Mouse (Mus musculus): Measurements from ENCODE around the gene Vav3.

The Vav3 gene

DNA sequence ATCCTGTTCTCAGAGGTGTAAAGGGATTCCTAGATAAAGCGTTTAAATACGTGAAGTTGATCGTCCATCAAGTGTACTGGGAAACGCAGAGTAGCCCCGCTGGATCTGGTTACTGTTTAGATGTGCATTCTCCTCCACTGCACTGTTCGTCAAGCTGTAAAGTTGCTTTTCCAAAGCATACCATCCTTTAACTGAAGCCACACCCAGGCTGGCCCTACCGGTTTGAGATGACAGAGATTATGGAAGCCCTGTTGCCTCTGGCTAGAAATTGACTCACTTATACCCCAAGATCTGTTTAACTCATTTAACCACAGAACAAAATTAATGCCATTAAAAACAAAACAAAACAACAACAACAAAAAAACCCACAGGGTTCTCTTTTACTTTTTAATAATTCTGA lies 238.5 kb downstream of the Vav3 start:
- DNase-seq (ENCODE audit: low spot score): no peak

DNA sequence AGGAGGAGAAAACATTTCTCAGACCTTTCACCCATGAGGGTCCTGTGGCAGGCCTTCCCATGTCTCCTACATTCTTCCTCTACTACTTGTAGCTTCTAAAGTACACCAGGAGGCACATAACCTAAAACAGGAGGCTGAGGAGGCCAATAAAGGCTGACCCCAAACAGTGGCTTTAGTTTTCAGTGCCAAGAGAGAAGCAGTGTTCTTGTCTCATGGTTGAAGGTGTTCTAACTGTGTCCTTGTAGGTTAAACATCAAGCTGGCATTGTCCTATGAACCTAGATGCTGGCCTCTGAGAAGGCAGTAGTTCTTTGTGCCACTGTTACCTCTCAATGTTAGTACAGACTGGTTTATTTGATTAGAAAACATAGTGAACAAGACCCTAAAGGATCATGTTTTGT lies 245.5 kb downstream of the Vav3 start:
- no peak for DNase-seq (ENCODE audit: low spot score)

GRCm38 (mm10) chr3:109592970-109593369 lies 252.5 kb downstream of the Vav3 start:
- DNase-seq (ENCODE audit: low spot score): no peak

DNA sequence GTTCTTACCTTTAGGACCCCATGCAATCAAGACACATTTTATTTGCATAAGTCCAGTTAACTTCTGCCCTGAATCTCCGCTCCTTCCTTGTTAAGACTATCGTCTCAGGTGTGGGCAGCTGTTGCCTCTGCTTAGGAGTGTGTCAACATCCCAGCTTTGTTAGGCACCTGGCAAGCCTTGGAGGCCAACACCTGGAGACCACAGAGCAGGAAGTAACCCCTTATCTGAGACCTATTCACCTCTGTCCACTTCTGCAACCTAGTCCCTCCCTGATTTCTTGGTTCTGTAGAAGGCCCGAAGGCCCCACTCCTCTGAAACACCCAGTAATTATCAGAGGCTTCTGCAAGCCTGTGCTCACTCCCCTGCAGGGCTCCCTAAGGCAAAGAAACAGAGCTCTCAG lies 255.6 kb downstream of the Vav3 start:
- DNase-seq (ENCODE audit: low spot score): no peak

- DNase-seq (ENCODE audit: low spot score): no peak
These were observed 260.4 kb downstream of the Vav3 start for GRCm38 (mm10) chr3:109600699-109601451.

DNA sequence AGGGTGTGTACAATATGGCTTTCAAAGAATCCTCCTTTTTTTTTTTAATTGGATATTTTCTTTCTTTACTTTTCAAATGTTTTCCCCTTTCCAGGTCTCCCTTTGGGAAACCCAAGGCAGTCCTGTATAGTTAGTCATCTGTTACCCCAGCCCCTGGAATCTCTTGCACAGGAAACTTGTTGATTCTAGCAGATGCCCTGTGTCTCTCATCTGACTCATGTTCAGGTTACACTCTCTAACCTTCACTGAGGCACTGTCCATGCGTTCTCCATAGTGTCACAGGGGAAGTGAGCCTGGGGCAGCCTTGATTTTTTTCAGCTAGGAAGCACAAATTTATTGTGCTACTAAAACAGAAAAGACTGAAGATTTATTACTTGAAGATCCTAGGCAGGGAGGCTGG lies 262.3 kb downstream of the Vav3 start:
- DNase-seq (ENCODE audit: low spot score): no peak

- DNase-seq (ENCODE audit: low spot score): no peak
These were observed 265.7 kb downstream of the Vav3 start for GRCm38 (mm10) chr3:109606121-109606520.

- no peak for DNase-seq (ENCODE audit: low spot score)
These were observed 281.3 kb downstream of the Vav3 start for GRCm38 (mm10) chr3:109621721-109622120.

- DNase-seq (ENCODE audit: low spot score): no peak
These were observed 281.9 kb downstream of the Vav3 start for GRCm38 (mm10) chr3:109622361-109622760.

DNA sequence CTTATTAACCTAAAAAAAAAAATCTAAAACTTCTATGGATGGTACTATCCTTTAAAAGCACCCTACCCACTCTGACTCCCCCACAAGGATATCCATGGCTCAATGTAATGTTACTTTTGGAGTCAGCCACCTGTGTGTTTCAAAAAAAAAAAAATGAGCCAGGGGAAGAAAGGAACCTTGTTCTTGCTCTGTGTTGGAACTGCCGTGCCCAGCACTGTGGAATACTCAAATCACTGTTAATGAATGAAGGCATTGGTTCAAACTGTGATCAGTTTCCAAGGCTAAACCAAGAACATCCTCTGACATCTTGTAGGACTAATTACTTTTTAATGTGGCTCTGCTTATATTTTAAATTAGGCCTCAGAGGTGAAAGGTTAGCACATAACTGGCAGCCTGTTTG lies 282.4 kb downstream of the Vav3 start:
- no peak for DNase-seq (ENCODE audit: low spot score)

DNA sequence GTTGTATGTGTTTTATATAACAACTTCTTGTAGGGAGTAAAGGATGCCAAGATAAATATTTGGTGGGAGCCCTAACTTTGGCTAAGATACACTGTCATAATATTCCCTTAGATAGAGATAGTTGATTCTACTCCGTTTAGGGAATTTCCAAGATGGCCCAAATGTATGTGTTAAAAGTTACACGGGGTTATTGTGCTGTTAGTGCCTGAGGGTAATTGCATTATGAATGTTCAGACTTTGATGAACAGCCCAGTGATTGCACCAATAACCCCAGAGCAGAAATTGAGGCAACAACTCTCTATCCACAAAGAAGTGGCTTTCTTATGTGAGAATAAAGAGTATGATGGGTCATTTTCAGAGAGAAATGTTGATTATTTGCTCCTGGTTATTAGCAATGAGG lies 283.3 kb downstream of the Vav3 start:
- no peak for DNase-seq (ENCODE audit: low spot score)

- no peak for DNase-seq (ENCODE audit: low spot score)
These were observed 295.6 kb downstream of the Vav3 start for GRCm38 (mm10) chr3:109636045-109636444.

DNA sequence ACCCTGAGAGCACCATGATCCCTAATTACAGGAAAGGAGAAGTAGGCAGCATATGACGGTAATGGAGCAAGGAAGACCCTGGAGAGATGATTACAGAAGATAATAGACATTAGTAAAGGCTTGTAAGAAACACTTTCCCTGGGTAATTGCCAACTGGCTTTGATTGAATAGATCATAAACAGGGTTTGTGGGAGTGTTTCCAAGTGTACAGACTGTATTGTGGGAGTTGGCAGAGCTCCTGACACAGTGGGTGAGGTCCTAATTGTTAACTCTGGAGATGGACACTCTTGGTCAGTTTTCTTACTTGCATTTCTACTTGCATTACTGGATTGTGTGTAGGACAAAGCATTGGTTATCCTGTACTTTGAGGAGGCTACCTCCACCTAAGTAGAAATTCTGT lies 298.9 kb downstream of the Vav3 start:
- DNase-seq (ENCODE audit: low spot score): no peak

- no peak for DNase-seq (ENCODE audit: low spot score)
These were observed 300.3 kb downstream of the Vav3 start for GRCm38 (mm10) chr3:109640796-109641195.

- no peak for DNase-seq (ENCODE audit: low spot score)
These were observed 307.8 kb downstream of the Vav3 start for GRCm38 (mm10) chr3:109648242-109648641.

- DNase-seq (ENCODE audit: low spot score): no peak
These were observed 311.0 kb downstream of the Vav3 start for GRCm38 (mm10) chr3:109651479-109651878.

DNA sequence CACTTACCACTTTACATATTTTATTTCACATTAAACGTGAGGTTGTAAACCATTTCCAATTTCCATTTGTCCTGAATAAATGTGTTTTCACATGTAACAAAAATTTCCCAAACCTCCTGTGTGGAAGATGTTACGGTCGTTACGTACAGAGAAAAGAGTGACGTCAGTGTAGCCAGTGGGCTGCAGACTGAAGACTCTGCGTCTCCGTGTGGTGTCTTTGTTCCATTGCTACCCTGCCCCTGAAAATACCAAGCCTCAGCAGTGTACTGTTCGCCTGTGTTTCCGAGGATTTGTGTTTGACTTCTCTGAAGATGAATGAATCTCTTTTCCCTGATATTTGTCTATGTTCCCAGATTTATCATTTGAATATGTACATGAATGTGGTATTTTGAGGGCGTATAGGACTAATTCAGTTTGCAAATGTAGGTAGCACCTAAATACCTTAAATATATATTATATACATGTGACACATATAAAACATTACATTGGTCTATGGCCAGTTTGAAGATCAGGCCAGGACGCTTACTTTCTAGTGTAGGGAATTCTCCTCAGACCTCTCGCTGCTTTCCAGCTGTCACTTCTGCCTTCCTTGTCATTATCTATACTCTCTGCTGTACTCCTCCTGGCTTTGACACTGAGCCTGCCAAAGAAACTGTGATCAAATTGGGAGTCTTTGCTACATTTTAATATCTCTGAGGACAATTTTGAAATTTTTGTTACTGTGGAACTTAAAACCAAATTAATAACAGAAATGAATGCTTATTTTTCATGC lies 312.6 kb downstream of the Vav3 start:
- DNase-seq (ENCODE audit: low spot score): no peak

- no peak for DNase-seq (ENCODE audit: low spot score)
These were observed 313.9 kb downstream of the Vav3 start for GRCm38 (mm10) chr3:109654386-109654785.

DNA sequence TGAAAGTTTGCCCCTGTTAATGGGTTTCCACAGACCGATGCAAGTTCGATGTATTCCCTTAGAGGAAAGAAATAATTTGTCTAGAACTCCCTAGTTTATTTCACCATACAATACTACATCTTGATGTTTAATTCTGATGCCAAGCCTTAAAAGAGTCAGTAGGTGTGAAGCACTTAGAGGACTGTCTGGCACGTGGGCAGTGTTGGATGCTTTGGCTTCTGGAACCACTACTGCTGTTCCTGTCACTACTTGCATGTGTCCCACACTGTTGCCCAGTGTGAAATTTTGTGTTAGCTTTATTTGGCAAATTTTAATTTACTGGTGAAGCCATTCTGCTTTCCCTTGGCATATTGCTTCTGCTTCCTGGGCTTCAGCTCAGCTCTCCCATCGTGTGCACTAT lies 331.3 kb downstream of the Vav3 start:
- DNase-seq (ENCODE audit: low spot score): no peak

- no peak for DNase-seq (ENCODE audit: low spot score)
These were observed 332.5 kb downstream of the Vav3 start for GRCm38 (mm10) chr3:109672925-109673324.

GRCm38 (mm10) chr3:109680281-109680680 lies 339.8 kb downstream of the Vav3 start:
- DNase-seq (ENCODE audit: low spot score): no peak

GRCm38 (mm10) chr3:109681863-109682262 lies 341.4 kb downstream of the Vav3 start:
- no peak for DNase-seq (ENCODE audit: low spot score)

GRCm38 (mm10) chr3:109683608-109684295 lies 343.3 kb downstream of the Vav3 start:
- DNase-seq (ENCODE audit: low spot score): no peak

Data from MN1 (cell line).